Mouse (Mus musculus): ENCODE results near the gene 1110017D15Rik. TPM values are rescaled to one million over a fixed set of nuclear protein-coding genes. Genes with fewer than 3 reads are reported as not detected.
A peak's percentile ranks its signal among the peaks of the same experiment; 100 is the strongest.

Gene 1110017D15Rik
- polyA plus RNA-seq (2015; fragmentation: Nextera tagmentation; extraction: Ambion mirVana) = 9.1 and 14.3 TPM in 2 replicates

GRCm38 (mm10) chr4:41517233-41517632, at the start of gene 1110017D15Rik:
Gene 1110017D15Rik, minus strand, starts transcription at chr4:41517333.
- H3K27ac ChIP-seq = no peak within 1 kb of the TSS
- H3K27me3 ChIP-seq = no peaks in the 10 kb centered on the region
- H3K4me3 ChIP-seq = no peak within 1 kb of the TSS
- WGBS = 84% methylated on average over 2 of the region's 2 CpGs
- no peak within 1 kb of the TSS for H3K9ac ChIP-seq
- H3K4me2 ChIP-seq = no peak within 1 kb of the TSS
- H3K36me3 ChIP-seq (ENCODE audit: poor library complexity, severe bottlenecking) = peaks cover 28% of the 10 kb centered on the region
- no peaks in the 10 kb centered on the region for H3K9me3 ChIP-seq (replicated peaks)
- ATAC-seq = no peak
- peaks cover 20% of the 10 kb centered on the region for H3K4me1 ChIP-seq

- Histone ChIP-seq H3K4me1 (peaks cover 38% of the 10 kb centered on the region), H3K4me3 (no peak overlapping the region), H3K9ac (no peak overlapping the region), H3K4me2 (peak overlapping the region; percentile 16; the same call in 1 of the 2 replicates), H3K36me3 (ENCODE audit: poor library complexity, severe bottlenecking) (peaks cover 8% of the 10 kb centered on the region; the same call in 1 of the 2 replicates), H3K27ac (no peak overlapping the region), H3K9me3 (replicated peaks) (no peaks in the 10 kb centered on the region), H3K27me3 (peaks cover under 1% of the 10 kb centered on the region)
- 8% methylated on average over 3 of the region's 3 CpGs for WGBS
- no peak for ATAC-seq
Measured at GRCm38 (mm10) chr4:41566123-41566522, 49.0 kb upstream of the 1110017D15Rik start.

- no peaks in the 10 kb centered on the region for H3K9me3 ChIP-seq (replicated peaks)
- 92% methylated on average over 5 of the region's 5 CpGs for WGBS
- no peak overlapping the region for H3K4me2 ChIP-seq
- H3K27ac ChIP-seq = no peak overlapping the region
- H3K4me3 ChIP-seq = no peak overlapping the region
- H3K36me3 ChIP-seq (ENCODE audit: poor library complexity, severe bottlenecking) = peaks cover 8% of the 10 kb centered on the region; the same call in 1 of the 2 replicates
- peaks cover 29% of the 10 kb centered on the region for H3K4me1 ChIP-seq
- H3K9ac ChIP-seq = no peak overlapping the region
- no peaks in the 10 kb centered on the region for H3K27me3 ChIP-seq
- ATAC-seq = no peak
Measured at GRCm38 (mm10) chr4:41563297-41563696, 46.2 kb upstream of the 1110017D15Rik start.

GRCm38 (mm10) chr4:41557092-41557491, 40.0 kb upstream of the 1110017D15Rik start:
- ATAC-seq = no peak
- Histone ChIP-seq H3K27me3 (no peaks in the 10 kb centered on the region), H3K4me3 (no peak overlapping the region), H3K9me3 (replicated peaks) (no peaks in the 10 kb centered on the region), H3K4me2 (no peak overlapping the region), H3K9ac (no peak overlapping the region), H3K36me3 (ENCODE audit: poor library complexity, severe bottlenecking) (no peaks in the 10 kb centered on the region), H3K4me1 (peaks cover 19% of the 10 kb centered on the region), H3K27ac (no peak overlapping the region)
- 71% methylated on average over 3 of the region's 3 CpGs for WGBS

GRCm38 (mm10) chr4:41556311-41556953, 39.3 kb upstream of the 1110017D15Rik start:
- no peak overlapping the region for H3K27ac ChIP-seq
- H3K9ac ChIP-seq = no peak overlapping the region
- H3K4me2 ChIP-seq = no peak overlapping the region
- WGBS = 65% methylated on average over 5 of the region's 5 CpGs
- peaks cover 19% of the 10 kb centered on the region for H3K4me1 ChIP-seq
- ATAC-seq = no peak
- H3K36me3 ChIP-seq (ENCODE audit: poor library complexity, severe bottlenecking) = no peaks in the 10 kb centered on the region
- H3K27me3 ChIP-seq = no peaks in the 10 kb centered on the region
- H3K9me3 ChIP-seq (replicated peaks) = no peaks in the 10 kb centered on the region
- H3K4me3 ChIP-seq = no peak overlapping the region

GRCm38 (mm10) chr4:41554994-41555663, 38.0 kb upstream of the 1110017D15Rik start:
- Histone ChIP-seq H3K4me2 (no peak overlapping the region), H3K27ac (no peak overlapping the region), H3K9me3 (replicated peaks) (no peaks in the 10 kb centered on the region), H3K36me3 (ENCODE audit: poor library complexity, severe bottlenecking) (no peaks in the 10 kb centered on the region), H3K27me3 (no peaks in the 10 kb centered on the region), H3K4me1 (peaks cover 21% of the 10 kb centered on the region), H3K4me3 (no peak overlapping the region), H3K9ac (no peak overlapping the region)
- WGBS = 80% methylated on average over 14 of the region's 14 CpGs
- no peak for ATAC-seq

- Histone ChIP-seq H3K4me3 (no peak overlapping the region), H3K4me2 (no peak overlapping the region), H3K4me1 (peaks cover 24% of the 10 kb centered on the region), H3K27me3 (no peaks in the 10 kb centered on the region), H3K27ac (no peak overlapping the region), H3K36me3 (ENCODE audit: poor library complexity, severe bottlenecking) (no peaks in the 10 kb centered on the region), H3K9ac (no peak overlapping the region), H3K9me3 (replicated peaks) (no peaks in the 10 kb centered on the region)
- ATAC-seq = no peak
- 71% methylated on average over 11 of the region's 11 CpGs for WGBS
Measured at GRCm38 (mm10) chr4:41553116-41553515, 36.0 kb upstream of the 1110017D15Rik start.

- no peaks in the 10 kb centered on the region for H3K36me3 ChIP-seq (ENCODE audit: poor library complexity, severe bottlenecking)
- peak; percentile 21; the same call in 1 of the 2 replicates for ATAC-seq
- 46% methylated on average over 6 of the region's 6 CpGs for WGBS
- no peaks in the 10 kb centered on the region for H3K27me3 ChIP-seq
- no peak overlapping the region for H3K4me3 ChIP-seq
- no peak overlapping the region for H3K4me2 ChIP-seq
- H3K27ac ChIP-seq = no peak overlapping the region
- H3K9me3 ChIP-seq (replicated peaks) = 0 out of 2 replicates have a peak, but pooled peaks cover 3% of the 10 kb centered on the region
- peaks cover 24% of the 10 kb centered on the region for H3K4me1 ChIP-seq
- no peak overlapping the region for H3K9ac ChIP-seq
Measured at GRCm38 (mm10) chr4:41552529-41552928, 35.4 kb upstream of the 1110017D15Rik start.

- Histone ChIP-seq H3K36me3 (ENCODE audit: poor library complexity, severe bottlenecking) (no peaks in the 10 kb centered on the region), H3K9ac (no peak overlapping the region), H3K27me3 (no peaks in the 10 kb centered on the region), H3K4me1 (peaks cover 37% of the 10 kb centered on the region), H3K4me2 (no peak overlapping the region), H3K9me3 (replicated peaks) (0 out of 2 replicates have a peak, but pooled peaks cover 3% of the 10 kb centered on the region), H3K4me3 (no peak overlapping the region), H3K27ac (no peak overlapping the region)
- WGBS = 94% methylated on average over 1 of the region's 1 CpGs
- no peak for ATAC-seq
Measured at GRCm38 (mm10) chr4:41547086-41547485, 30.0 kb upstream of the 1110017D15Rik start.

GRCm38 (mm10) chr4:41545985-41546384, 28.9 kb upstream of the 1110017D15Rik start:
- no peaks in the 10 kb centered on the region for H3K36me3 ChIP-seq (ENCODE audit: poor library complexity, severe bottlenecking)
- no peak overlapping the region for H3K27ac ChIP-seq
- 15% methylated on average over 8 of the region's 8 CpGs for WGBS
- no peaks in the 10 kb centered on the region for H3K27me3 ChIP-seq
- ATAC-seq = no peak
- no peak overlapping the region for H3K9ac ChIP-seq
- 0 out of 2 replicates have a peak, but pooled peaks cover 3% of the 10 kb centered on the region for H3K9me3 ChIP-seq (replicated peaks)
- H3K4me3 ChIP-seq = no peak overlapping the region
- no peak overlapping the region for H3K4me2 ChIP-seq
- peaks cover 37% of the 10 kb centered on the region for H3K4me1 ChIP-seq

GRCm38 (mm10) chr4:41542136-41542535, 25.0 kb upstream of the 1110017D15Rik start:
- Histone ChIP-seq H3K27ac (no peak overlapping the region), H3K4me2 (no peak overlapping the region), H3K9ac (no peak overlapping the region), H3K36me3 (ENCODE audit: poor library complexity, severe bottlenecking) (no peaks in the 10 kb centered on the region), H3K27me3 (no peaks in the 10 kb centered on the region), H3K4me3 (no peak overlapping the region), H3K9me3 (replicated peaks) (no peaks in the 10 kb centered on the region), H3K4me1 (peaks cover 29% of the 10 kb centered on the region)
- no peak for ATAC-seq
- WGBS = 86% methylated on average over 8 of the region's 8 CpGs

- no peak overlapping the region for H3K4me2 ChIP-seq
- no peaks in the 10 kb centered on the region for H3K9me3 ChIP-seq (replicated peaks)
- no peak overlapping the region for H3K9ac ChIP-seq
- no peaks in the 10 kb centered on the region for H3K27me3 ChIP-seq
- H3K27ac ChIP-seq = no peak overlapping the region
- no peak overlapping the region for H3K4me3 ChIP-seq
- WGBS = 81% methylated on average over 5 of the region's 5 CpGs
- no peak for ATAC-seq
- H3K36me3 ChIP-seq (ENCODE audit: poor library complexity, severe bottlenecking) = no peaks in the 10 kb centered on the region
- H3K4me1 ChIP-seq = peaks cover 12% of the 10 kb centered on the region; the same call in 1 of the 2 replicates
Measured at GRCm38 (mm10) chr4:41534866-41535265, 17.7 kb upstream of the 1110017D15Rik start.

Measured in forebrain, embryonic 13.5 days (tissue).